Mouse (Mus musculus) hindbrain, embryonic 16.5 days (tissue): ENCODE measurements around the gene Zzz3. TPM values are rescaled to one million over a fixed set of nuclear protein-coding genes. Genes with fewer than 3 reads are reported as not detected.
"Not testable (repeated sequence)": the region's sequence is repeated elsewhere in the genome, so short reads cannot be mapped to it uniquely, and the experiment has no call there.

Experiments
- ATAC-seq: fragments of 200-750 bp; cut with Nextera tagmentation; 2 replicates; pipeline ENCODE4 v1.8.0; 2017; ENCODE audit warnings: moderate TSS enrichment, moderate library complexity
- H3K27ac ChIP-seq: fragments of 300-500 bp; sonication (generic); 2 replicates; pipeline ENCODE4 v1.5.1; 2014; ENCODE audit warnings: low read depth, mild to moderate bottlenecking, control low read depth, low read length, moderate library complexity
- H3K27me3 ChIP-seq: fragments of 300-500 bp; sonication (generic); replicated peaks from 2 replicates; pipeline ENCODE4 v1.6.1; 2014; ENCODE audit warnings: low read length; ENCODE audit not compliant: control insufficient read depth, insufficient read depth
- H3K36me3 ChIP-seq: fragments of 300-500 bp; sonication (generic); 2 replicates; pipeline ENCODE4 v1.6.1; 2014; ENCODE audit warnings: mild to moderate bottlenecking, low read length, moderate library complexity, mixed read lengths; ENCODE audit not compliant: control insufficient read depth, insufficient read depth
- H3K4me1 ChIP-seq: fragments of 300-500 bp; sonication (generic); 2 replicates; pipeline ENCODE4 v1.6.1; 2014; ENCODE audit warnings: low read depth, low read length; ENCODE audit not compliant: control insufficient read depth, insufficient read depth
- H3K4me2 ChIP-seq: fragments of 300-500 bp; sonication (generic); 2 replicates; pipeline ENCODE4 v1.6.1; 2014; ENCODE audit warnings: mild to moderate bottlenecking, low read length, control low read depth, moderate library complexity
- H3K4me3 ChIP-seq: fragments of 300-500 bp; sonication (generic); 2 replicates; pipeline ENCODE4 v1.5.1; 2014; ENCODE audit warnings: mild to moderate bottlenecking, low read length, control low read depth, moderate library complexity
- H3K9ac ChIP-seq: fragments of 300-500 bp; sonication (generic); 2 replicates; pipeline ENCODE4 v1.6.1; 2014; ENCODE audit warnings: low read depth, mild to moderate bottlenecking, control low read depth, low read length, moderate library complexity
- H3K9me3 ChIP-seq: fragments of 300-500 bp; sonication (generic); 2 replicates; pipeline ENCODE4 v1.6.1; 2014; ENCODE audit warnings: mild to moderate bottlenecking, low read length, moderate library complexity; ENCODE audit not compliant: control insufficient read depth
- WGBS: fragments of 180-500 bp; shearing (Covaris S2); extraction: QIAGEN DNeasy Blood & Tissue Kit; methylation state at CpG from one replicate; pipeline ENCODE4 v1.1.7; 2014; 5-methylcytosine and 5-hydroxymethylcytosine counted together
- polyA plus RNA-seq: library from polyadenylated mRNA; unstranded; fragments of >200 nt; fragmentation: Nextera tagmentation; extraction: Ambion mirVana; gene quantifications from 2 replicates; pipeline ENCODE4 v1.2.1, GENCODE M21; 2015

Gene Zzz3
- polyA plus RNA-seq, 1 experiment from 2014 or later: 23.4 TPM

DNA sequence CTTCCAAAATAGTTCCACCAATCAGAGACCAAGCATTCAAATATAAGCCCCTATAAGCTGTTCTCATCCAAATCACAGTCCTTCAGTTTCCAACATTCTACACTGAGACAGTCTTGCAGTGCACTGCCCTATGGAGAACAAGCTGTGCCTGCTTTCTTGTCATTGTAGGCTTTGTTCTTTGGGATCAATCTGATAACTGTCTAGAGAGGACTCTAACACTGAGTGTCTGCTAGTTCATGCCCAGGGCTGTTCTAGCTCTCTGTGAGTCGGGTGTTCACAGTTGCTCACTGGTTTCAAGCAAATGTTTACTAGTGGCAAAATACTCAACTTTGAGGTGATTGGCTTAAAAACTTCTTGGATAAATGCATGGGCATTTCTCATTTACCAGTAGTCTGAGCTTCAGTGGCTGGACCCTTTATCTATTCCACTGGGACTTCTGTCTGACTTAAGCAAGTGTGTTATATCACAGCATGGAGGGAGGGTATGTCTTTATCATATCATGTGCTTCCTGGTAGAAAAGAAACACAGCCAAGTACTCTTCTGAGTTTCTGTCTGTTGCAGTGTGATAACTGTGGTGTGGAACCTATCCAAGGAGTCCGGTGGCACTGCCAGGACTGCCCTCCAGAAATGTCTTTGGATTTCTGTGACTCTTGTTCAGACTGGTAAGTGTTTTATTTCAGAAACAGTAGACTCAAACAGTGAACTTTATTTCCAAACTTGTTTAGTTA is 62.2 kb downstream of the Zzz3 start:
- ATAC-seq: no peak
- no peaks in the 10 kb centered on the region for H3K9me3 ChIP-seq
- no peak overlapping the region for H3K4me2 ChIP-seq
- peaks cover 18% of the 10 kb centered on the region for H3K36me3 ChIP-seq
- no peaks in the 10 kb centered on the region for H3K4me1 ChIP-seq
- H3K4me3 ChIP-seq: no peak overlapping the region
- H3K9ac ChIP-seq: no peak overlapping the region
- 97% methylated on average over 2 of the region's 2 CpGs for WGBS
- no peak overlapping the region for H3K27ac ChIP-seq
- no peaks in the 10 kb centered on the region for H3K27me3 ChIP-seq

DNA sequence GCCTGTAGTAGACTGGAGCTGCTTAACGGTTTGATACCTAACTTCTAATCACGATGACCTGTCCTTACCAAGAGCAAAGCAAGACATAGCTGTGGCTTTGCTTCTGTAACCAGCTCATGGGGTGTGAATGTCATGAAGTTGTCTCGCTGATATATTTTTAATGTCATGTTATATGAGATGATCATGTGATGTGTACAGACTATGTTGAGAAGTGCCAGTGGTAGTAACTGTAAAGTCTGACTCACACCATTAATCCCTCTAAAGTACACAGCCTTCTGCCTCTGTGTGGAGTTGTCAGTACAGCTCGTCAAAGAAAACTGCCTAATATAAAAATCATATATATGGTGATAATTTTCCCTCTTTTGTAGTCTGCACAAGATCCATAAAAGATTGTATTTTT is 63.6 kb downstream of the Zzz3 start:
- H3K9me3 ChIP-seq, H3K27ac ChIP-seq, H3K9ac ChIP-seq, H3K4me1 ChIP-seq, H3K4me3 ChIP-seq, H3K27me3 ChIP-seq, ATAC-seq, H3K4me2 ChIP-seq: not testable (repeated sequence)
- peaks cover 18% of the 10 kb centered on the region for H3K36me3 ChIP-seq
- 92% methylated on average over 4 of the region's 4 CpGs for WGBS

DNA sequence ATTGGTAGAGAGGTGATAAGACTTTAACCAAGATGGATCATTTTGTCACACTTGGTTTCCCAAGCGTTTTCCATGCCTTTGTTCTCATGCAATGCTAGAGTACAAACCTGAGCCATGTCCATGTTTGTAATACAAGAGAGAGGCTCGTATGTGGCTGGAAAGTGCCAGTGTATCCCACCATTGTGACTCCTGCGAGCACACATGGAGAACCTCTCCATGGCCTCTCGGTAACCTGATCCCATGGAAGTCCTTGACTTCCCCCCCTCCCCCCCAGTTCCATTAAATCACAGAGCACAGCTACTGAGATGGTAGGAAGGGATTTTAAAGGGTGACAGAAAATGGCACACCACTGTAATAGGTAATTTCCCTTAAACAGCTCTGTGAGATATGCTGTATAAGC is 65.5 kb downstream of the Zzz3 start:
- WGBS: 65% methylated on average over 4 of the region's 4 CpGs
- no peak overlapping the region for H3K27ac ChIP-seq
- no peak for ATAC-seq

DNA sequence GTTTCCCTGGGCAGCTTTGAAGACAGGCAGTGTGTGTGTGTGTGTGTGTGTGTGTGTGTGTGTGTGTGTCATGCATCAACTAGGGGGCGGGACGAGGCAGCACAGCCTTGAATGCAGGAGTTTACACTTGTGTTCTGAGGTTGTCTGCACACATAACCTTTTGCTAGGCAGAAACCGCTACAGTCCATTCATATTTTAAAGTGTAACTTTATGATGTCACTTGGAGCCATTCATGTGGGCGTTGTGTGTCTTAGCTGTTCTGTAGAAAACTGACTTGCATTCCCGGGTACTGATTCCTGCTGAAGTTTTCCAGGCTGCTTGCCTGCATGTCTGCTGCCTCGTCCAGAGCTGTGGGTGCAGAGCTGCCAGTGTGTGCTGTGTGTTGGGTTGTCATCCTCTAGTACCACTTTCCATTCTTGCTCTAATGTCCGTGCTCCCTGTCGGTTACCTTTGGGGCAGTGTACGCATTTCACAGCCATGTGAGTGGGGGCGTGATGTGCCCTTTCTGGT is 66.8 kb downstream of the Zzz3 start:
- H3K27ac ChIP-seq: no peak overlapping the region
- H3K36me3 ChIP-seq: peaks cover 9% of the 10 kb centered on the region
- no peak for ATAC-seq
- no peaks in the 10 kb centered on the region for H3K4me1 ChIP-seq
- 92% methylated on average over 10 of the region's 10 CpGs for WGBS
- no peaks in the 10 kb centered on the region for H3K9me3 ChIP-seq
- H3K9ac ChIP-seq: no peak overlapping the region
- no peak overlapping the region for H3K4me3 ChIP-seq
- H3K27me3 ChIP-seq: no peaks in the 10 kb centered on the region
- no peak overlapping the region for H3K4me2 ChIP-seq

More for the DNA sequence above, 65.5 kb downstream of the Zzz3 start:
- Histone ChIP-seq H3K27me3 (no peaks in the 10 kb centered on the region), H3K4me2 (no peak overlapping the region), H3K36me3 (peaks cover 13% of the 10 kb centered on the region), H3K9me3 (no peaks in the 10 kb centered on the region), H3K4me1 (no peaks in the 10 kb centered on the region), H3K9ac (no peak overlapping the region), H3K4me3 (no peak overlapping the region)

DNA sequence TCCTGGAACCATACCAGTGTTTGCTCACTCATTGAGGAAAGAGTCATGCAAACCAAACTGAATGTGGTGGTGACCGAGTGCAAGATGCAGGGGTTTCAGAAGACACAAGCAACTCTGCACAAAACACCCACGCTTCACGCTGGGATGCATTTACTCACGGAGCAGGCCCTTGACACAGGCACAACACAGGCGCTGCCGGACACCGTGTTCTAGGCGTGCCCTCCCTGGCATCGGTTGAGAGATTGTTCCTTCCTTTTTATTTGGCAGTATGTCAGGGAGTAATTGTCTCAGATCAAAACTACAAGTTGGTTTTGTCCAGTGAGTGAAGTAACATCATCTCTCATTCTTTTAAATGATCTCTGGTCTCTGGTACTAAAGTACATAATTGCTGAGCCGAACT is 67.6 kb downstream of the Zzz3 start:
- Histone ChIP-seq H3K9me3 (no peaks in the 10 kb centered on the region), H3K4me2 (no peak overlapping the region), H3K4me1 (no peaks in the 10 kb centered on the region), H3K27ac (no peak overlapping the region), H3K27me3 (no peaks in the 10 kb centered on the region), H3K9ac (no peak overlapping the region), H3K36me3 (peaks cover 4% of the 10 kb centered on the region; the same call in 1 of the 2 replicates), H3K4me3 (no peak overlapping the region)
- WGBS: 93% methylated on average over 10 of the region's 10 CpGs
- no peak for ATAC-seq

DNA sequence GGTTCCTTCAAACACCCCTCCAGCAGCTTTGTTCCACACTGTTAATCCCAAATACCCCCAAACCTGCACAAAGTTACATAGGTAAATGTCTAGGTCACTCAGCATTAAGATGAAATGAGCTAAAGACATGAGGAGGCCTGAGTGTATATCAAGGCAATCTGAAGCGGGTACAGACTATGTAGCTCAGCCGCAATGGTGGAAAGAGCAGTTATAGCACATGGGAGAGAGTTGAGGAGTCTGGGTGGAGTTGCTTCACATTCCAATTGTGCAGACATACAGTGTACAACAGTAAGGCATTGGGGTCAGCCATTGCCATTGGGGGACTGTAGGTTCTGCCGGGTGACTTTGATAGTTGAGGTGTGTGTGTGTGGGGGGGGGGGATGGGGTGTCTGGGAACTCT is 69.2 kb downstream of the Zzz3 start:
- Histone ChIP-seq H3K4me2 (no peak overlapping the region), H3K9ac (no peak overlapping the region), H3K4me3 (no peak overlapping the region), H3K27me3 (no peaks in the 10 kb centered on the region), H3K36me3 (no peaks in the 10 kb centered on the region), H3K27ac (no peak overlapping the region), H3K4me1 (no peaks in the 10 kb centered on the region), H3K9me3 (no peaks in the 10 kb centered on the region)
- no peak for ATAC-seq
- 97% methylated on average over 3 of the region's 3 CpGs for WGBS

DNA sequence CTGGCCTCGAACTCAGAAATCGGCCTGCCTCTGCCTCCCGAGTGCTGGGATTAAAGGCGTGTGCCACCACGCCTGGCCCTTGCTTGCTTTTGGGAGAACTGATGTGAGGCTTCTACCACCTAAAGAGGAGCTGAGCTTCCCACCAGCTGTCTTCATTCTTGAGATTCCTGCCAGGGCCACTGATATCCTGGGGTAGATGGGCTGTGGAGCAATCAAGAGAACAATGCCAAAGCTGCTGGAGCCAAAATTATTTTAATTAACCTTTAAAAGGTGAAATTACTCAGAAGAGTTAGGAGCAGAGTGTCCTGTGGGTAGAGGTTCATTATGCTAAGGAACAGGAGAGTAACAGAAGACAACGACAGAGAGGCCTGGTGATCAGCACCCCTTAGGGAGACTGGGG is 70.1 kb downstream of the Zzz3 start:
- no peaks in the 10 kb centered on the region for H3K9me3 ChIP-seq
- no peaks in the 10 kb centered on the region for H3K27me3 ChIP-seq
- H3K27ac ChIP-seq: no peak overlapping the region
- ATAC-seq: no peak
- H3K4me3 ChIP-seq: no peak overlapping the region
- H3K4me1 ChIP-seq: no peaks in the 10 kb centered on the region
- H3K4me2 ChIP-seq: no peak overlapping the region
- H3K9ac ChIP-seq: no peak overlapping the region
- H3K36me3 ChIP-seq: no peaks in the 10 kb centered on the region
- 80% methylated on average over 6 of the region's 6 CpGs for WGBS

DNA sequence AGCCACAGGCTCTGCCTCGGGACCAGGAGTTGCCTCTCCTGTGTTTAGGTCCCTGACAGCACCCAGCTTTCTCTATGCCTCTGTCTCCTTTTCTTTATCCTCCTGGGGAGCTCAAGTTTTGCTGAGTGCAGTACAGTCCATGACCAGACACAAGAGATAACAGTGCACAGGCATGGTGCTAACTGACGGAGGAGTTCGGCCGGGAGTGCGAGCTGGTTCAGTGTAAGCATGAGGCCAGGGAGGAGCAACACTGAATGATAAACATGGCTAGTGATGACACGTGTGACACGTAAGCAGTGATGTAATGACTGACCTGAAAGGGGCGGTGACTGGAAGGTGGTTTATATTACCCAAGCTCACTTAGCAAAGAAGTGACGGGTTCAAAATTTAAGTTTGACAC is 71.6 kb downstream of the Zzz3 start:
- Histone ChIP-seq H3K27me3 (no peaks in the 10 kb centered on the region), H3K4me3 (no peak overlapping the region), H3K4me1 (no peaks in the 10 kb centered on the region), H3K4me2 (no peak overlapping the region), H3K27ac (no peak overlapping the region), H3K9me3 (no peaks in the 10 kb centered on the region), H3K9ac (no peak overlapping the region), H3K36me3 (no peaks in the 10 kb centered on the region)
- 96% methylated on average over 9 of the region's 9 CpGs for WGBS
- no peak for ATAC-seq

DNA sequence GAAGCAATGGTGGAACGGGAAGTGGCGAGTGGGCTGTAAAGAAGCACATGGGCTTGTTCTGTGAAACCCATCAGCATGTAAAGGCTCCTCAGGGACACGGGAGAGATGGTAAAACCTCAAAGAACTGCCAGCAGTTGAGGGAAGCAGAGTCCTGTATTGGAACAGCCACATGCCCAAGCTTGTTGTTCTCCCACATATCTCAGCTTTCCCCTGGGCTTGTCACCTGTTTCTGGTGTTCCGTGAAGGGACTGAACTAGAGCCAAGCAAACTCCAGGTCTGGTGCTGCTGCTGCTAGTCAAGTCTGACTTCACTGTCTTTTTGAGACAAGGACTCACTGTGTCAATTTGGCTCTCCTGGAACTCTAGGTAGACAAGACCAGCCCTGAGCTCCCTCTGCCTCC is 72.0 kb downstream of the Zzz3 start:
- Histone ChIP-seq H3K9me3 (no peaks in the 10 kb centered on the region), H3K27ac (no peak overlapping the region), H3K9ac (no peak overlapping the region), H3K27me3 (no peaks in the 10 kb centered on the region), H3K4me3 (no peak overlapping the region), H3K36me3 (no peaks in the 10 kb centered on the region), H3K4me1 (no peaks in the 10 kb centered on the region), H3K4me2 (no peak overlapping the region)
- no peak for ATAC-seq
- WGBS: 89% methylated on average over 4 of the region's 4 CpGs
